Mouse (Mus musculus): Measurements from ENCODE around the gene Dpyd. TPM values are rescaled to one million over a fixed set of nuclear protein-coding genes. Genes with fewer than 3 reads are reported as not detected.

The Dpyd gene
- polyA plus RNA-seq, 1 experiment from 2014 or later = 6.8 TPM

DNA sequence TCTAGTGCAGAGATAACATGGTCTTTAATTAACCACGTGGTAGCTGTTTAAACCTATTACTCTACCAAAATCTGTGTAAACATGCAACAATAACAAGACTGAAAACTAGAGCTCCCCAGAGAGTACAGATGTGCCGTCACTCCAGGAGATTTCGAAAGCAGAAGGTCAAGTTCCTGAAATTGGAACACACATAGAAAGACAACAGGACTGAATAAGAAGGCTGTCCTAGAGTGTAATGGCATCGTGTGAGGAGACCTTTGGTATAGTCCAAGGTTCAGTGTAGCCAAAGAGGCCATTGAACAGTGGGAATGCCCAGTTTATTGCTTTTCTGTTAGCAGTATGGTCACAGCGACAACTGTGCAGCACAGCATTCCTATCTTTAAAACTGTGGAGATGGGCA lies 4.8 kb downstream of the Dpyd start:
- no peaks in the 10 kb centered on the region for H3K4me1 ChIP-seq (ENCODE audit: insufficient read depth)
- H3K4me3 ChIP-seq (ENCODE audit: low read depth, low read length) = no peak overlapping the region
- TF ChIP-seq CTCF (IDR thresholded peaks at IDR 0.05; ENCODE audit: low read depth) = no peak
- DNase-seq = no peak
- ATAC-seq (ENCODE audit: insufficient read depth) = no peak
- 68% methylated on average over 5 of the region's 5 CpGs for WGBS
- H3K9me3 ChIP-seq (ENCODE audit: low read depth, low read length) = no peaks in the 10 kb centered on the region
- no peaks in the 10 kb centered on the region for H3K27me3 ChIP-seq (ENCODE audit: insufficient read depth, low read length)
- H3K4me2 ChIP-seq = no peak overlapping the region
- no peaks in the 10 kb centered on the region for H3K36me3 ChIP-seq (ENCODE audit: insufficient read depth)
- no peak overlapping the region for H3K9ac ChIP-seq
- no peak overlapping the region for H3K27ac ChIP-seq (ENCODE audit: low read depth)

DNA sequence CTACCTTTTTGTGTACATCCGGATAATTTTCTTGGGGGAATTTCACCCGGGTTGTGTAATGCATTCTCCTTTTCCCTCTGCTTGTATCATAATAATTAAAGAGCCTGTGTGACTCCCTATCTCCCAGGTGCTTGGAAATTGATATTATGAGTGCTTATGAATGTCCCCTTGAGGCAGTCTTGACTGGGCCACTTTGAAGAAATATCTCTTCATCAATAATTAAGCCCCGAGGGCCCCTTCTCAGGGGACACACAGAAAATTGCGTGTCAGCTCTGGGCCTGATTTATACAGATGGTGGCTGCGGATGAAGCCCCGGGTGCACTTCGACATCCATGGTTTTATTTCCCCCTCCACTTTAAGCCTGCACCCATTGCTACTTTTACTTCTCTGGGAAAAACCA lies 8.3 kb downstream of the Dpyd start:
- TF ChIP-seq CTCF (IDR thresholded peaks at IDR 0.05; ENCODE audit: low read depth) = no peak
- no peak overlapping the region for H3K4me3 ChIP-seq (ENCODE audit: low read depth, low read length)
- no peaks in the 10 kb centered on the region for H3K9me3 ChIP-seq (ENCODE audit: low read depth, low read length)
- no peaks in the 10 kb centered on the region for H3K4me1 ChIP-seq (ENCODE audit: insufficient read depth)
- WGBS = 81% methylated on average over 7 of the region's 7 CpGs
- no peak for DNase-seq
- no peaks in the 10 kb centered on the region for H3K27me3 ChIP-seq (ENCODE audit: insufficient read depth, low read length)
- no peak overlapping the region for H3K9ac ChIP-seq
- H3K27ac ChIP-seq (ENCODE audit: low read depth) = no peak overlapping the region
- ATAC-seq (ENCODE audit: insufficient read depth) = no peak
- no peak overlapping the region for H3K4me2 ChIP-seq
- H3K36me3 ChIP-seq (ENCODE audit: insufficient read depth) = no peaks in the 10 kb centered on the region

DNA sequence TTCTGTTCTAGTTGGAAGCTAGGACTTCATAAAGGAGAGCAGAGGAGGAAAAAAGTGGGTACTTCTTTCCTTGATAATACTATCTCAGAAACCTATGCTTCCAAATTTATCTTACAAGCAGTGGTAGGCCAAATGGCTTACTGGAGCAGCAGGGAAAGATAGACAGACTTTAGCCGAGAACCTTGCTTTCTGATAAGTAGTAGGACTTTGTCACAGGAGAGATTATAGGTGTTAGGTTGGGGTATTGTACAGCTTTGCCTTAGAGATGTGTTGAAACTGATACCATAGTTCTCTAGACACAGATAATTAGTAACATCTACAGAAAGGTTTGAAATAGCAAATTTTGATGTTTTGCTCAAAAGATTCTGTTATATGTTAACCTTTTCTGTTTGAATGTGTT lies 28.6 kb downstream of the Dpyd start:
- Histone ChIP-seq H3K9me3 (ENCODE audit: low read depth, low read length) (no peaks in the 10 kb centered on the region), H3K27me3 (ENCODE audit: insufficient read depth, low read length) (no peaks in the 10 kb centered on the region), H3K4me2 (no peak overlapping the region), H3K27ac (ENCODE audit: low read depth) (no peak overlapping the region), H3K36me3 (ENCODE audit: insufficient read depth) (no peaks in the 10 kb centered on the region), H3K9ac (no peak overlapping the region), H3K4me1 (ENCODE audit: insufficient read depth) (no peaks in the 10 kb centered on the region), H3K4me3 (ENCODE audit: low read depth, low read length) (no peak overlapping the region)
- DNase-seq (no peak), ATAC-seq (ENCODE audit: insufficient read depth) (no peak)
- WGBS = 63% methylated on average over 1 of the region's 1 CpGs
- TF ChIP-seq CTCF (IDR thresholded peaks at IDR 0.05; ENCODE audit: low read depth) = no peak

DNA sequence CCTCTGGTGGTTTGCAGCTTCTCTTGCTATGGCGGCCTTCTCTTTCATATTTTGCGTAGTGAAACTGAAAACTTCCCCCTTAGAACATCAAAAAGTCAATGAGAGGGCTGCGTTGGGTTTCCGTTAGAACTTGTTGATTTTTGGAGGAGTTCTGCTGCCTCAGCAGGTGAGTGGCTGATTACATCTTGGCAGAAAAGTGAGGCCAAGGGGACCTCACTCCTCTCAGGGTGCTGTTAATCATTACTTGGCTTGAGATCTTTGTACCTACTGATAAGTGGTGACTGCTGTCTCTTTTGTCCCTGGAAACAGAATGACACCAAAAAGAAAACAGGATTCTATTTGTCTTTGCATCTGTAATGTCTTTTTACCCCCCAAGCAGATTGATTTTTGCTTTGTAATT lies 32.9 kb downstream of the Dpyd start:
- H3K9me3 ChIP-seq (ENCODE audit: low read depth, low read length) = no peaks in the 10 kb centered on the region
- 65% methylated on average over 4 of the region's 4 CpGs for WGBS
- H3K36me3 ChIP-seq (ENCODE audit: insufficient read depth) = no peaks in the 10 kb centered on the region
- no peaks in the 10 kb centered on the region for H3K27me3 ChIP-seq (ENCODE audit: insufficient read depth, low read length)
- H3K4me3 ChIP-seq (ENCODE audit: low read depth, low read length) = no peak overlapping the region
- H3K9ac ChIP-seq = no peak overlapping the region
- no peak overlapping the region for H3K4me2 ChIP-seq
- ATAC-seq (ENCODE audit: insufficient read depth) (no peak), DNase-seq (no peak)
- no peak overlapping the region for H3K27ac ChIP-seq (ENCODE audit: low read depth)
- TF ChIP-seq CTCF (IDR thresholded peaks at IDR 0.05; ENCODE audit: low read depth) = no peak
- no peaks in the 10 kb centered on the region for H3K4me1 ChIP-seq (ENCODE audit: insufficient read depth)

DNA sequence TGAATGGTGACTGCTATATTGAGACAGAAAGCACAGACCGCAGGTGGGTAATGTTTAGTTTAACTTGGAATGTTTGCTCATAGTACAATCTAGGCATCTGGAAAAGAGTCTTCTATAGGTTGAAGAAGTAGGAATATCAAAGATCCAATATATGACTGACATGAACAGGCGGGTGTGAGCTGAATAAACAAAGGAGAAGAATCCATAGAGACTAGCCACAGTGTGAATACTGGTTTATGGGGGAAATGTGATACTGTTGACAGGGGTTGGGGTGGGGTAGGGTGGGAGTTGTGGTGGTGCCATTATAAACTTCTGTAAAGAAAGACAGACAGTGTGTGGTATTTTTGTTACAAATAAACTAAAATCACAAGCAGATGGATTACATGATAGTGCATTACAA lies 33.8 kb downstream of the Dpyd start:
- DNase-seq (no peak), ATAC-seq (ENCODE audit: insufficient read depth) (peak; percentile 49; the same call in 1 of the 2 replicates)
- H3K36me3 ChIP-seq (ENCODE audit: insufficient read depth) = no peaks in the 10 kb centered on the region
- TF ChIP-seq CTCF (IDR thresholded peaks at IDR 0.05; ENCODE audit: low read depth) = no peak
- no peaks in the 10 kb centered on the region for H3K27me3 ChIP-seq (ENCODE audit: insufficient read depth, low read length)
- no peaks in the 10 kb centered on the region for H3K4me1 ChIP-seq (ENCODE audit: insufficient read depth)
- no peak overlapping the region for H3K4me3 ChIP-seq (ENCODE audit: low read depth, low read length)
- H3K27ac ChIP-seq (ENCODE audit: low read depth) = no peak overlapping the region
- 53% methylated on average over 2 of the region's 2 CpGs for WGBS
- H3K9ac ChIP-seq = no peak overlapping the region
- no peak overlapping the region for H3K4me2 ChIP-seq
- H3K9me3 ChIP-seq (ENCODE audit: low read depth, low read length) = no peaks in the 10 kb centered on the region

DNA sequence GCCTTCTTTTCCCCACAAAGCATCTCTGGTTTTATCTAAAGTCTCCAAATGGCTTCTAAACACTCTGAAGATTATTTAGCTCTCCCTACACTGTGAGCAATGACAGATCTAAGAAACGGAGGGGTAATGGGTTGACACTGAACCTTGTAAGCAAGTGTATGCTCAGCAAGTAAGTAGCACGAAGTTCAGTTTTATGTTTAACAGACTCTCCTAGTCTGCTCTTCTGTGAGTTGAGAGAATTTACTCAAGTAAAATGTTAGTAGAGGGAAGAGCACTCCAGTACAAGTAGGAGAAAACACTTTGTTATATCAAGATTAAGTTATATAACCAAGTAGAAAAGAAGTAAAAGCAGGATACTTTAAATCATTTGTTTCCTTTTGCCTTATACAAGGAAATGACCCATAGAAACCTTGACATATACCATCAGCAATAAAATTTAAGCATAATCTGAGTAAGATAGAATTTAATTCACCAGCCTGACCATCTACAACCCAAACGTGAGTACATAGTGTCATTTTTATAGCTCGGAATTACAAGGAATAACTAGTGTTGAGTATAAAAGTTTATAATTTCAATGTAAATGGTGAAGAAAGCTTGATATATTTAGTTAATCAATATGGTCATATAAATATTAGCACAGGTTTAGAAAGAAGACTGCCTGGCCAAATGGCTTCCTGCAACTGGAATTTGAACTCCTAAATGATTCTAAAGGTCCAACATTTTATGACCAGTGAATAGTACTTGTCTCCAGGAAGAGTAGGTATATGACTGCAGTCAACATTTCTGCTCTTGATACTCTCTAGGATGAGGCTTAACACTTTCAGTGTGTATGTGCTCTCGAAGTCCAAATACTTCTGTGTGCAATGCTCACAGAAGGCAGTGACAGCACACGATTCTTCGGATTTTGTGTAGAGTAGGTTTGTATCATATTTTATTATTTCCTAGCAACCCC lies 40.0 kb downstream of the Dpyd start:
- TF ChIP-seq CTCF (IDR thresholded peaks at IDR 0.05; ENCODE audit: low read depth) = no peak
- Histone ChIP-seq H3K9ac (no peak overlapping the region), H3K9me3 (ENCODE audit: low read depth, low read length) (no peaks in the 10 kb centered on the region), H3K4me2 (no peak overlapping the region), H3K4me3 (ENCODE audit: low read depth, low read length) (no peak overlapping the region), H3K36me3 (ENCODE audit: insufficient read depth) (no peaks in the 10 kb centered on the region), H3K4me1 (ENCODE audit: insufficient read depth) (no peaks in the 10 kb centered on the region), H3K27ac (ENCODE audit: low read depth) (no peak overlapping the region), H3K27me3 (ENCODE audit: insufficient read depth, low read length) (no peaks in the 10 kb centered on the region)
- no peak for ATAC-seq (ENCODE audit: insufficient read depth)
- 76% methylated on average over 7 of the region's 7 CpGs for WGBS
- DNase-seq = no peak

DNA sequence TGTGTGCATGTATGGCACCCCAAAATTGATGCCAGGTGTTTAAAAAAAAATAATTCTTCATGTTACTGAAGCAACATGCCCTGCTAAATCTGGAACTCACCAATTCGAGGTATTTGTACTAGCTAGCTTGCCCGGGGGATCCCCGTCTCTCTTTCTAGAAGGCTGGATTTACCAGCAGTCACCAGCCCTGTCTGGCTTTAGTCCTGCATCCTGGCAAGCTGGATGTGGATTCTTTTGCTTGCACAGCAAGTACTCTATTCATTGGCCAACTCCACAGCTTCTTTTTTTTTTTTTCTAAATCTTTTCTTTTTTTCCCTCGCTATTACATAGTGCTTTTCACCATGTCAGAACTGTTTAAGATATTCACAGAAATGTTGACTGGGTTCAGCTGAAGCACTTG lies 46.8 kb downstream of the Dpyd start:
- Histone ChIP-seq H3K9ac (no peak overlapping the region), H3K9me3 (ENCODE audit: low read depth, low read length) (no peaks in the 10 kb centered on the region), H3K4me3 (ENCODE audit: low read depth, low read length) (no peak overlapping the region), H3K27me3 (ENCODE audit: insufficient read depth, low read length) (no peaks in the 10 kb centered on the region), H3K4me1 (ENCODE audit: insufficient read depth) (no peaks in the 10 kb centered on the region), H3K36me3 (ENCODE audit: insufficient read depth) (no peaks in the 10 kb centered on the region), H3K4me2 (no peak overlapping the region), H3K27ac (ENCODE audit: low read depth) (no peak overlapping the region)
- DNase-seq (no peak), ATAC-seq (ENCODE audit: insufficient read depth) (no peak)
- TF ChIP-seq CTCF (IDR thresholded peaks at IDR 0.05; ENCODE audit: low read depth) = no peak
- 76% methylated on average over 4 of the region's 4 CpGs for WGBS

Data from lung, embryonic 14.5 days (tissue).